Mouse (Mus musculus): ENCODE results near the gene Pomt1.

DNA sequence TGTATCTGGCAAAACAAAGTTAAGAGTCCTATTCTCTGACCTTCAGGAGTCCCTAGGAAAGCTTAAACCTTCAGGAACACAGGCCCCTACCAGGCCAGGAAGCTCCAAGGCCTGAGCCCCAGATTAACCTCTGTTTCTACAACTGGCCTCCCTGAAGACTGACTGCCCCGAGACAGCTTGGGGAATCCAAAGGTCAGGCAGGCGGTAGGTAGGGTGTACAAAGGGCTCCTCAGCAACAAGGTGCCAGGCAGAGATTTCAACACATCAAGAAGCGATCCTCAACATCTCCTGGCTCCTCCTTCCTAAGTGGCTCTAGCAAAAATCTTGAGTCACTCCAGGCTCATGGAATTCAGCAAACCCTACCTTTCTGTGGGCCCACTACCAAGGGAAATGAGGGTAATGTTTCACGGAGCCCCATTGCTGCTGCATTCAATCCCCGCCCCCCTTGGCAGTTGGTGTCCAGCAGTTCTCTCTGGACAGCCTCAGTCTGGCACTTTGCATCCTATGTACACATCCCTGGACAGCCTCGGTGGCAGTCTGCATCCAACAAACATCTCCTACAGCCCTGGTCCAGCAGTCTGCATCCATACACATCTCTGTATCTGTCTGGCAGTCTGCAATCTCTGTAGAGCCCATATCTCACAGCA lies 22.6 kb downstream of the Pomt1 start:
- TF ChIP-seq CTCF (IDR thresholded peaks at IDR 0.05; ENCODE audit: control insufficient read depth, insufficient read depth, insufficient replicate concordance, low read depth, low read length) (no peak), POLR2A (IDR thresholded peaks at IDR 0.05; ENCODE audit: control insufficient read depth, low read depth, low read length) (no peak)

Data from testis, adult 2 months (tissue).